Mouse (Mus musculus) left cerebral cortex, postnatal 4 days (tissue): ENCODE results near the gene Zdhhc22. TPM values are rescaled to one million over a fixed set of nuclear protein-coding genes. Genes with fewer than 3 reads are reported as not detected.

Experiments used
- DNase-seq: peaks from one replicate; pipeline ENCODE4 v3.0.0-alpha.2; 2022
- intact Hi-C: fragments of 180-260 bp; cut with DNase I; formaldehyde crosslinking; loops from one replicate; pipeline ENCODE4 v1.15.1; 2025
- total RNA-seq, 2 experiments: library from RNA; stranded (reverse); gene quantifications; 2 replicates each; pipeline ENCODE4 v1.2.3; 2021

The Zdhhc22 gene
- total RNA-seq, 2 experiments from 2014 or later = 15.8 to 19.0 TPM

GRCm38 (mm10) chr12:86964278-86965057, 25.8 kb downstream of the Zdhhc22 start:
- DNase-seq = no peak
- intact Hi-C loops = no loop called here

- DNase-seq = peak; percentile 43
- intact Hi-C loops = no loop called here
Measured at GRCm38 (mm10) chr12:86961589-86962344, 28.5 kb downstream of the Zdhhc22 start.

GRCm38 (mm10) chr12:86960791-86961335, 29.4 kb downstream of the Zdhhc22 start:
- intact Hi-C loops = no loop called here
- no peak for DNase-seq

- intact Hi-C loops = no loop called here
- DNase-seq = peak; percentile 78
Measured at GRCm38 (mm10) chr12:86960138-86960537, 30.1 kb downstream of the Zdhhc22 start.

GRCm38 (mm10) chr12:86959661-86960060, 30.6 kb downstream of the Zdhhc22 start:
- intact Hi-C loops = no loop called here
- no peak for DNase-seq

- DNase-seq = no peak
- intact Hi-C loops = no loop called here
Measured at GRCm38 (mm10) chr12:86958558-86958957, 31.7 kb downstream of the Zdhhc22 start.

- DNase-seq = no peak
- intact Hi-C loops = no loop called here
Measured at GRCm38 (mm10) chr12:86955894-86956293, 34.3 kb downstream of the Zdhhc22 start.

GRCm38 (mm10) chr12:86952331-86952850, 37.8 kb downstream of the Zdhhc22 start:
- intact Hi-C loops = no loop called here
- no peak for DNase-seq

GRCm38 (mm10) chr12:86950961-86951360, 39.3 kb downstream of the Zdhhc22 start:
- intact Hi-C loops = no loop called here
- DNase-seq = no peak

GRCm38 (mm10) chr12:86950161-86950960, 39.9 kb downstream of the Zdhhc22 start:
- DNase-seq = no peak
- intact Hi-C loops = no loop called here

GRCm38 (mm10) chr12:86949501-86949900, 40.7 kb downstream of the Zdhhc22 start:
- DNase-seq = no peak
- intact Hi-C loops = loop anchor here (5.0 kb wide), 1 partner anchor 177 kb away; no protein-coding TSS in a partner anchor

- intact Hi-C loops = loop anchor here (5.0 kb wide), 1 partner anchor 176 kb away; no protein-coding TSS in a partner anchor
- no peak for DNase-seq
Measured at GRCm38 (mm10) chr12:86948627-86949026, 41.6 kb downstream of the Zdhhc22 start.

- DNase-seq = peak; percentile 91
- intact Hi-C loops = loop anchor here (5.0 kb wide), 1 partner anchor 176 kb away; no protein-coding TSS in a partner anchor
Measured at GRCm38 (mm10) chr12:86947681-86948401, 42.4 kb downstream of the Zdhhc22 start.

GRCm38 (mm10) chr12:86946862-86947574, 43.2 kb downstream of the Zdhhc22 start, which contains the start of gene Cipc:
Gene Cipc (plus strand): TSS chr12:86947043.
- DNase-seq = peak; percentile 99
- intact Hi-C loops = loop anchor here (5.0 kb wide), 1 partner anchor 175 kb away; no protein-coding TSS in a partner anchor

- intact Hi-C loops = loop anchor here (5.0 kb wide), 1 partner anchor 174 kb away; no protein-coding TSS in a partner anchor
- DNase-seq = peak; percentile 26
Measured at GRCm38 (mm10) chr12:86946301-86946781, 43.9 kb downstream of the Zdhhc22 start.

- peak; percentile 71 for DNase-seq
- intact Hi-C loops = loop anchor here (5.0 kb wide), 1 partner anchor 173 kb away; no protein-coding TSS in a partner anchor
Measured at GRCm38 (mm10) chr12:86945126-86945525, 45.1 kb downstream of the Zdhhc22 start.

- intact Hi-C loops = no loop called here
- no peak for DNase-seq
Measured at GRCm38 (mm10) chr12:86943421-86943820, 46.8 kb downstream of the Zdhhc22 start.

GRCm38 (mm10) chr12:86941734-86942486, 48.3 kb downstream of the Zdhhc22 start:
- DNase-seq = no peak
- intact Hi-C loops = no loop called here
